Mouse (Mus musculus) E14TG2a.4 (cell line): ENCODE results near the gene Col6a2.

Experiments
- CTCF ChIP-seq: conservative IDR thresholded peaks from 2 replicates; pipeline ENCODE4 v1.5.1; 2014; ENCODE audit warnings: low read length
- NANOG ChIP-seq: IDR thresholded peaks from 2 replicates; pipeline ENCODE4 v1.6.1; 2014; ENCODE audit warnings: borderline replicate concordance, low read length, mixed read lengths
- POU5F1 ChIP-seq: IDR thresholded peaks from 2 replicates; pipeline ENCODE4 v1.6.1; 2014; ENCODE audit warnings: low read length, borderline replicate concordance

DNA sequence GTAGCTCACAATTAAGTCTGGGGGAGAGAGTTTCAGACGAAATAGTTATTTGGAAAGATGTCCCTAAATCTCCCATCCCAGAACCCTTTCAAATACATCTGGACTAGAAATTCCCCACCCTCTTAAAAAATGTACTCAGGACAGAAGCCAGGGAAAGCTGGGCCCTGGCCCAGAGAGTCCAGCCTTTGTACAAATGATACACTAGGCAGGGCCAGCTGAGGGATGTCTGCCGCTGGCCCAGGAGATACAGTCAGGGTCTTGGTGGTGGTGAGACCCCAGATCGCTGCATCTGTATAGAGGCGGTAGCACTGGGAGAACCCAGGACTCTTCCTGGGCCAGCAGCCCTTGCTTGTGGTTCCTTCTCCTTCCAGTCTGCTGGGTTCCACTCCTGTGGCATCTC lies 20.6 kb upstream of the Col6a2 start:
- TF ChIP-seq CTCF = no peak
- TF ChIP-seq POU5F1 = no peak
- no peak for TF ChIP-seq NANOG
